ENCODE assay signal across 17 mouse cellular contexts in the genomic region with DNA sequence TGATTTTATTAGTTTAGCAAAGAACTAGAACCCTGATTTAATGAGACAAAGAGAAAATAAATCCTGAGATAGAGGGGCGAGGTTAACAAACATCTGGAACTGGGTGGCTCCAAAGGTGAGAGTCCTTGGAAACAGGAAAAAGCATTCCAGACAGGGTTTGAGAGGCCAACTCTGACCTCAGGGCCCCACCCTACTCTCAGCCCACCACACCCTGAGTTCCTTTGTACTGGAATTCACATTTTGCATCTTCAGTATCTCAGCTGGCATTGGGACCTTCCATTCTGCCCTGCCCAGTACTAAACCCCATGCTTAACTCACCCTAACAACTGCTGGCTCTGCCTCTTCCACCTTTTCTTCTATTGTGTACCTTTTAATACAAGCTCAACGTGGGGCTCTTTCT.
"Had no signal": no experiment of that assay in that cellular context is flagged by ENCODE, and none has a peak within 500 bp of the region (broad histone marks: within the 10 kb centered on the region; RNA-seq: fewer than 3 reads in every experiment).

No protein-coding gene starts in this region.

- H3K27ac ChIP-seq: liver, embryonic 15.5 days; lung, embryonic 15.5 days; macrophage; midbrain, embryonic 13.5 days; midbrain, embryonic 15.5 days; neural tube, embryonic 12.5 days had no signal

- DNase-seq: liver, postnatal 0 days; lung, adult 2 months; lung, postnatal 10 days; lung, postnatal 36 days; right cerebral cortex, postnatal 25 days; right cerebral cortex, postnatal 4 days; spleen, adult 18-20 months; thymus, adult 18-20 months; thymus, postnatal 25 days; thymus, postnatal 4 days had no signal

- H3K27me3 ChIP-seq: liver, embryonic 15.5 days; lung, embryonic 15.5 days; megakaryocyte, embryonic 14.5 days; midbrain, embryonic 13.5 days; midbrain, embryonic 15.5 days; neural tube, embryonic 12.5 days had no signal

- H3K36me3 ChIP-seq: liver, embryonic 15.5 days; lung, embryonic 15.5 days; midbrain, embryonic 13.5 days; midbrain, embryonic 15.5 days; neural tube, embryonic 12.5 days had no signal

- H3K4me3 ChIP-seq: liver, embryonic 15.5 days; lung, embryonic 15.5 days; megakaryocyte, embryonic 14.5 days; midbrain, embryonic 13.5 days; midbrain, embryonic 15.5 days; neural tube, embryonic 12.5 days had no signal

- H3K9me3 ChIP-seq: liver, embryonic 15.5 days; lung, embryonic 15.5 days; megakaryocyte, embryonic 14.5 days; midbrain, embryonic 13.5 days; midbrain, embryonic 15.5 days; neural tube, embryonic 12.5 days had no signal

- H3K4me1 ChIP-seq: liver, embryonic 15.5 days; lung, embryonic 15.5 days; megakaryocyte, embryonic 14.5 days; midbrain, embryonic 13.5 days; midbrain, embryonic 15.5 days; neural tube, embryonic 12.5 days had no signal
